Mouse (Mus musculus) gastrocnemius, postnatal 10 days (tissue): Measurements from ENCODE around the gene Iqsec1. TPM values are rescaled to one million over a fixed set of nuclear protein-coding genes. Genes with fewer than 3 reads are reported as not detected.
"Not testable (repeated sequence)": the region's sequence is repeated elsewhere in the genome, so short reads cannot be mapped to it uniquely, and the experiment has no call there.

ENCODE experiments used
- DNase-seq: peaks from one replicate; pipeline ENCODE4 v3.0.0; 2021; ENCODE audit warnings: mixed read lengths
- total RNA-seq, 2 experiments: library from RNA; stranded (reverse); gene quantifications; 2 replicates each; pipeline ENCODE4 v1.2.3; 2021

Gene Iqsec1
- total RNA-seq, 2 experiments from 2014 or later: 58.8 to 71.1 TPM

- no peak for DNase-seq
Observed at GRCm38 (mm10) chr6:90660398-90661028, 328.0 kb downstream of the Iqsec1 start.

GRCm38 (mm10) chr6:90659913-90660312, 328.6 kb downstream of the Iqsec1 start:
- DNase-seq: no peak

GRCm38 (mm10) chr6:90656344-90656850, 332.1 kb downstream of the Iqsec1 start:
- DNase-seq: not testable (repeated sequence)

GRCm38 (mm10) chr6:90653736-90654135, 334.7 kb downstream of the Iqsec1 start:
- peak; percentile 69 for DNase-seq

- no peak for DNase-seq
Observed at GRCm38 (mm10) chr6:90650634-90651033, 337.9 kb downstream of the Iqsec1 start.

- no peak for DNase-seq
Observed at GRCm38 (mm10) chr6:90649279-90649678, 339.2 kb downstream of the Iqsec1 start.

- DNase-seq: no peak
Observed at GRCm38 (mm10) chr6:90648391-90648790, 340.1 kb downstream of the Iqsec1 start.

GRCm38 (mm10) chr6:90644965-90645364, 343.5 kb downstream of the Iqsec1 start:
- no peak for DNase-seq

- no peak for DNase-seq
Observed at GRCm38 (mm10) chr6:90643057-90643456, 345.4 kb downstream of the Iqsec1 start.

- DNase-seq: no peak
Observed at GRCm38 (mm10) chr6:90635611-90636010, 352.9 kb downstream of the Iqsec1 start.

GRCm38 (mm10) chr6:90635081-90635480, 353.4 kb downstream of the Iqsec1 start:
- no peak for DNase-seq

GRCm38 (mm10) chr6:90632526-90632925, 356.0 kb downstream of the Iqsec1 start:
- not testable (repeated sequence) for DNase-seq

GRCm38 (mm10) chr6:90630427-90630826, 358.1 kb downstream of the Iqsec1 start:
- DNase-seq: no peak

- no peak for DNase-seq
Observed at GRCm38 (mm10) chr6:90629506-90629905, 359.0 kb downstream of the Iqsec1 start.

- DNase-seq: no peak
Observed at GRCm38 (mm10) chr6:90627556-90627955, 360.9 kb downstream of the Iqsec1 start.

- no peak for DNase-seq
Observed at GRCm38 (mm10) chr6:90625207-90625994, 363.1 kb downstream of the Iqsec1 start.

- no peak for DNase-seq
Observed at GRCm38 (mm10) chr6:90624733-90625132, 363.8 kb downstream of the Iqsec1 start.

GRCm38 (mm10) chr6:90624184-90624583, 364.3 kb downstream of the Iqsec1 start:
- peak; percentile 87 for DNase-seq

- no peak for DNase-seq
Observed at GRCm38 (mm10) chr6:90623456-90623836, 365.0 kb downstream of the Iqsec1 start.

- DNase-seq: no peak
Observed at GRCm38 (mm10) chr6:90622758-90623455, 365.6 kb downstream of the Iqsec1 start.

GRCm38 (mm10) chr6:90621584-90621890, 366.9 kb downstream of the Iqsec1 start:
- DNase-seq: no peak

- DNase-seq: no peak
Observed at GRCm38 (mm10) chr6:90620791-90621583, 367.5 kb downstream of the Iqsec1 start.
